Mouse (Mus musculus) forebrain, embryonic 16.5 days (tissue): ENCODE results near the gene Pced1b. TPM values are rescaled to one million over a fixed set of nuclear protein-coding genes. Genes with fewer than 3 reads are reported as not detected.

Source experiments
- ATAC-seq: fragments of 200-750 bp; cut with Nextera tagmentation; 2 replicates; pipeline ENCODE4 v1.8.0; 2017; ENCODE audit warnings: mild to moderate bottlenecking, moderate library complexity
- H3K27ac ChIP-seq: fragments of 300-500 bp; sonication (generic); 2 replicates; pipeline ENCODE4 v1.5.1; 2014; ENCODE audit warnings: low read length, control low read depth
- H3K27me3 ChIP-seq: fragments of 300-500 bp; sonication (generic); replicated peaks from 2 replicates; pipeline ENCODE4 v1.6.1; 2014; ENCODE audit warnings: low read length; ENCODE audit not compliant: control insufficient read depth, insufficient read depth
- H3K36me3 ChIP-seq: fragments of 300-500 bp; sonication (generic); 2 replicates; pipeline ENCODE4 v1.6.1; 2014; ENCODE audit not compliant: control insufficient read depth, insufficient read depth
- H3K4me1 ChIP-seq: fragments of 300-500 bp; sonication (generic); replicated peaks from 2 replicates; pipeline ENCODE4 v1.6.1; 2014; ENCODE audit warnings: low read length; ENCODE audit not compliant: control insufficient read depth, insufficient read depth
- H3K4me2 ChIP-seq: fragments of 300-500 bp; sonication (generic); 2 replicates; pipeline ENCODE4 v1.6.1; 2014; ENCODE audit warnings: mild to moderate bottlenecking, low read length, control low read depth
- H3K4me3 ChIP-seq: fragments of 300-500 bp; sonication (generic); replicated peaks from 2 replicates; pipeline ENCODE4 v1.5.1; 2014; ENCODE audit warnings: mild to moderate bottlenecking, low read length, control low read depth
- H3K9ac ChIP-seq: fragments of 300-500 bp; sonication (generic); replicated peaks from 2 replicates; pipeline ENCODE4 v1.6.1; 2014; ENCODE audit warnings: low read depth, low read length, control low read depth
- H3K9me3 ChIP-seq: fragments of 300-500 bp; sonication (generic); 2 replicates; pipeline ENCODE4 v1.6.1; 2016; ENCODE audit warnings: low read length; ENCODE audit not compliant: control insufficient read depth
- WGBS: fragments of 180-500 bp; shearing (Covaris S2); extraction: QIAGEN DNeasy Blood & Tissue Kit; methylation state at CpG from one replicate; pipeline ENCODE4 v1.1.7; 2014; 5-methylcytosine and 5-hydroxymethylcytosine counted together
- polyA plus RNA-seq: library from polyadenylated mRNA; unstranded; fragments of >200 nt; fragmentation: Nextera tagmentation; extraction: Ambion mirVana; gene quantifications from 2 replicates; pipeline ENCODE4 v1.2.1, GENCODE M21; 2015

Gene Pced1b
- polyA plus RNA-seq, 1 experiment from 2014 or later, result 4.3 TPM

GRCm38 (mm10) chr15:97318365-97319001 lies 71.6 kb downstream of the Pced1b start:
- Histone ChIP-seq H3K9me3 (no peaks in the 10 kb centered on the region), H3K9ac (no peak overlapping the region), H3K36me3 (no peaks in the 10 kb centered on the region), H3K4me1 (no peaks in the 10 kb centered on the region), H3K27ac (no peak overlapping the region), H3K4me2 (no peak overlapping the region), H3K27me3 (no peaks in the 10 kb centered on the region), H3K4me3 (no peak overlapping the region)
- ATAC-seq, result no peak; the same call in 1 of the 2 replicates
- 70% methylated on average over 21 of the region's 21 CpGs for WGBS

DNA sequence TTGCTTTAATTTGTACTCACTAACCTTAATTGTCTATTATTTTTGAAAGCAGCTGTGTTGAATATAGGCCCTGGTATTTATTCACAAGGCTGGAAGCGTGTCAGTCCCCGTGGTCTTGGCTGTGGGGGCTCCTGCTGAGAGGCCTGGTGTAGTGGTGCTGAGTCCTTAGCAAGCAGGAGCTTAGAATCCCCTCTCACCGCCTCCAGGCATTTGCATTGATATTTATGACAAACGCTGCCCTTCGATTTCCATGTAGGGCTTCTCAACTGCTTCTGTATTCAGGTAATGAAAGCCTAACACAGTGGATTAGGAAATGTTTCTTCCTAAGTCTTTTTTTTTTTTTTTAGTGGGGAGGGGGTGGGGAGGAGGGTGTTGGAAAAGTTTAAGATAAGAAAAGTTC lies 75.9 kb downstream of the Pced1b start:
- H3K27me3 ChIP-seq, result no peaks in the 10 kb centered on the region
- H3K4me1 ChIP-seq, result no peaks in the 10 kb centered on the region
- no peak overlapping the region for H3K4me3 ChIP-seq
- H3K9ac ChIP-seq, result no peak overlapping the region
- no peak for ATAC-seq
- 69% methylated on average over 5 of the region's 5 CpGs for WGBS
- no peaks in the 10 kb centered on the region for H3K36me3 ChIP-seq
- no peak overlapping the region for H3K4me2 ChIP-seq
- H3K27ac ChIP-seq, result no peak overlapping the region
- H3K9me3 ChIP-seq, result 0 out of 2 replicates have a peak, but pooled peaks cover 3% of the 10 kb centered on the region

DNA sequence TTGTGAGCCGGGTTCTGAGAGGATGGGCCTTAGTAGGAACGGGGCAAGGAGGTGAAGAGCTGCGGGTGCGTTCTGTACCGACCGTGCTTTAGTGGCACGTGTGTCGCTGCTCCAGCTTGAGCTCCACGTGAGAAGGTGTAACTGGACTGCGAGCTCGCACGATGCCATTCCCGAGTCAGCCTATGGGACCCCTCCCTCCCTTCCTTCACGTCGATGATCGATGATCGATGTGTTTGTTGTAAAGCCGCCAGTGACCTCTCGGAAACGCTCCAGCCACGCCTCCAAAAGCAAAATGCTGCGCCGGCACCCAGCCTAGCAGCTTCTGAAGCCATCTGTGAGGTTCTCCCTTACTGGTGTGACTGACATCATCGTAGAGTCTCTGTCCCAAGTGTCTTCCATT lies 76.6 kb downstream of the Pced1b start:
- Histone ChIP-seq H3K9me3 (0 out of 2 replicates have a peak, but pooled peaks cover 3% of the 10 kb centered on the region), H3K4me1 (no peaks in the 10 kb centered on the region), H3K4me3 (no peak overlapping the region), H3K27ac (no peak overlapping the region), H3K27me3 (no peaks in the 10 kb centered on the region), H3K4me2 (no peak overlapping the region), H3K36me3 (no peaks in the 10 kb centered on the region), H3K9ac (no peak overlapping the region)
- 85% methylated on average over 24 of the region's 24 CpGs for WGBS
- ATAC-seq, result no peak

- WGBS, result 67% methylated on average over 9 of the region's 9 CpGs
- H3K27ac ChIP-seq, result no peak overlapping the region
- H3K36me3 ChIP-seq, result no peaks in the 10 kb centered on the region
- no peaks in the 10 kb centered on the region for H3K27me3 ChIP-seq
- no peaks in the 10 kb centered on the region for H3K4me1 ChIP-seq
- no peak overlapping the region for H3K9ac ChIP-seq
- 0 out of 2 replicates have a peak, but pooled peaks cover 3% of the 10 kb centered on the region for H3K9me3 ChIP-seq
- no peak overlapping the region for H3K4me2 ChIP-seq
- no peak overlapping the region for H3K4me3 ChIP-seq
- ATAC-seq, result no peak
Observed at GRCm38 (mm10) chr15:97324311-97324710, 77.4 kb downstream of the Pced1b start.

GRCm38 (mm10) chr15:97327500-97328081 lies 80.7 kb downstream of the Pced1b start:
- no peak overlapping the region for H3K4me2 ChIP-seq
- no peak overlapping the region for H3K27ac ChIP-seq
- 71% methylated on average over 18 of the region's 18 CpGs for WGBS
- no peak for ATAC-seq
- no peak overlapping the region for H3K4me3 ChIP-seq
- H3K36me3 ChIP-seq, result no peaks in the 10 kb centered on the region
- no peaks in the 10 kb centered on the region for H3K4me1 ChIP-seq
- H3K9me3 ChIP-seq, result 0 out of 2 replicates have a peak, but pooled peaks cover 3% of the 10 kb centered on the region
- H3K9ac ChIP-seq, result no peak overlapping the region
- no peaks in the 10 kb centered on the region for H3K27me3 ChIP-seq

DNA sequence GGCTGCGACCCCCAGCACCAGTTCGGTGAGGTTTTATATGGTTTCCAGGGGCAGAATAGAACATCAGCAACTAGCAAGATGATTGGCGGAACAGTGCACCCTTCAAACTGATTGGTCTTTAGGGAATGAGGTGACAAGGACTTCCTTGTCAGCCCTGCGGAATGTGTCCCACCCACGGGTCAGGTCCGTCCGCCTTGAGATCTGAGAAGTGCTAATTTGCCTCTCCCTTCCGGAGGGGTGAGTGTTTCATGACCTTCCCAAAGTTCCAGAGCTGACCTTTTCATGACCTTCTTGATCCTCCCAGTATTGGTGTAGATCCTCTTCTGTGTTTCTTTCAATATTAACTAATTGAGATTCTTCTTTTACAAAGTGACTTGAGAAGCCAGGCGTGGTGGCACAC lies 85.7 kb downstream of the Pced1b start:
- no peak overlapping the region for H3K27ac ChIP-seq
- no peak for ATAC-seq
- WGBS, result 89% methylated on average over 9 of the region's 9 CpGs
- no peaks in the 10 kb centered on the region for H3K4me1 ChIP-seq
- H3K36me3 ChIP-seq, result no peaks in the 10 kb centered on the region
- no peak overlapping the region for H3K9ac ChIP-seq
- no peaks in the 10 kb centered on the region for H3K9me3 ChIP-seq
- no peak overlapping the region for H3K4me2 ChIP-seq
- no peaks in the 10 kb centered on the region for H3K27me3 ChIP-seq
- no peak overlapping the region for H3K4me3 ChIP-seq

DNA sequence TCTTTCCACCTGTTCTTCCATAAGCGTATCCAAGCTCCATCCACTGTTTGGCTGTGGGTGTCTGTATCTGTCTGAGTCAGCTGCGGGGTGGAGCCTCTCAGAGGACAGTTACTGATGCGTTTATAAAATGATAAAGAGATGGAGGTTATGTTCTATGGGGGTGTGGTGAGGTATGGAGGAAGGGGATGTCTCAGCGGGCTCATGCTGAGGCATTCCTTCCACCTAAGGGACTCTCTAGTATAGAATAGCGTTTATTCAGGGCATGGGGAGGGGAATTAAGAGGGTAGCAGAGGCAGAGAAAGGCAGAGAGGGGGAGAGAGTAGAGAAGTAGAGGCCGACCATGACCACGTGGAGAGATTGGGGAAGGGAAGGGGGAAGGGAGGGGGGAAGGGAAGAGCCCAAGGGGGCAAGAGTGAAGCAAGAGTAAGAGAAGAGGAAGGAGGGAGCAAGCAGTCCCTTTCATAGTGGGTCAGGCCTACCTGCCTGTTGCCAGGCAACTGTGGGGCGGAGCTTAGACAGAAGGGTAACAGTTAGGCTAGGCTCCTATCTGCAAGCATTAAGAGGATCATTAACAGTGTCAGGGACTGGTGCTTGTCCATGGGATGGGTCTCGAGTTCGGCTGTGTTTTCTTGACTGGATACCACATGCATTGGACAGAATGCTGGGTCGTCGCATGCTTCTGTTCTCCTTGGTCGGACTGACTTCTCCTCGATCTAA lies 90.9 kb downstream of the Pced1b start:
- H3K4me1 ChIP-seq, result peaks cover 5% of the 10 kb centered on the region
- H3K36me3 ChIP-seq, result no peaks in the 10 kb centered on the region
- H3K4me3 ChIP-seq, result peak overlapping the region; percentile 18; the same call in 1 of the 2 replicates
- 34% methylated on average over 14 of the region's 14 CpGs for WGBS
- no peak overlapping the region for H3K9ac ChIP-seq
- H3K9me3 ChIP-seq, result peaks cover 2% of the 10 kb centered on the region; the same call in 1 of the 2 replicates
- ATAC-seq, result no peak
- H3K27me3 ChIP-seq, result no peaks in the 10 kb centered on the region
- no peak overlapping the region for H3K27ac ChIP-seq
- peak overlapping the region; percentile 48 for H3K4me2 ChIP-seq

DNA sequence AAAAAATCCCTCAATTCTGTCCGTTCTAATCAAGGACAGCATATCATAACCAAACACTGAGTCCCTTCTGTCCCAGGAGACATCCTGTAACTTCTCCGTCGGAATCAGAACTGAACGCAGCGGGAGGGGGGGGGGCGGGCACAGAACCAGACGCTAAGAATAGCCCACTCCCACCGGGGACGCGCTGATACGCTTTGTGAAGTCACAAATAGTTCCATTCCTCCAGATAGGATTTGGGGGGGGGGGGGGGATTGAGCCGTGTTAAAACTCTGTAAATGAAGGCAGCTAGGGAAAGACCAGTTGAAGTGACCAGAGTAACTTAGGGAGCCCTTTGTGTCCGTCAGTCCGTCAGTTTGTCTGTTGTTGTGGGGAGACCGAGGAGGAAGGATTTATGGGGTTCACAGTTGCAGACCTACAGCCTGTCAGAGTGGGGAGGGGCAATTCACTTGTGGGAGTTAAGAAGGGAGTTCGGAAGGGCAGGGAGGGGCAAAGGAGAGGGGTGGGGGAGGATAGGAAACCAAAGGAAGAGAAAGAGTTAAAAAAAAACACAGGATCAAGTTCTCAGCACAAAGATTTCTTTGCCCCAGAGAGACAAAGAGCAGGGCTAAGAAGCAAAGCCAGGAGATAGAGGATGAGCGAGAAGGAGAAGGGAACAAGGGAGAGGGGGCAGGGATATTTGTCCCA lies 91.6 kb downstream of the Pced1b start:
- H3K9ac ChIP-seq, result no peak overlapping the region
- peak overlapping the region; percentile 48 for H3K4me2 ChIP-seq
- no peaks in the 10 kb centered on the region for H3K27me3 ChIP-seq
- H3K27ac ChIP-seq, result no peak overlapping the region
- peaks cover 5% of the 10 kb centered on the region for H3K4me1 ChIP-seq
- no peaks in the 10 kb centered on the region for H3K36me3 ChIP-seq
- 14% methylated on average over 17 of the region's 17 CpGs for WGBS
- H3K4me3 ChIP-seq, result peak overlapping the region; percentile 18; the same call in 1 of the 2 replicates
- H3K9me3 ChIP-seq, result peaks cover 2% of the 10 kb centered on the region; the same call in 1 of the 2 replicates
- ATAC-seq, result no peak

DNA sequence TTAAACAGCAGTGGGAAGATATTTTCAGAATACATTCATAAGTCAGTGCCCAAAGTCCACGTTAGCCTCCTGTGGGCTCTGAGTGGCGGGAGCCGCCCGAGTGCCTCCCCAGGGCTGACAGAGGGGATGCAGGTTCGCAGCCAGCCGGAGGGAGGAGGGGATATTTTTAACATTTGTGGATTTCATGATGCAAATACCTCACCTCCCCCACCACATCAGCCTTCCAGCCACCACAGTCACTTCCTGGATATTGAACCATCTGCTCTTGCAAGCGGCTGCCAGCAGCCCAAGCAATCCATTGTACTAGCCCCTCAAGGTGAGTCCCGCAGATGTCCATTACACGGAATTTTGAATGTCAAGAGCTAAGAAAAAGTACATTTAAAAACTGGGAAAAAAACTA lies 95.4 kb downstream of the Pced1b start:
- Histone ChIP-seq H3K9ac (no peak overlapping the region), H3K27me3 (no peaks in the 10 kb centered on the region), H3K36me3 (no peaks in the 10 kb centered on the region), H3K4me1 (peaks cover 5% of the 10 kb centered on the region), H3K27ac (no peak overlapping the region), H3K4me2 (no peak overlapping the region), H3K4me3 (no peak overlapping the region), H3K9me3 (peaks cover 2% of the 10 kb centered on the region; the same call in 1 of the 2 replicates)
- no peak for ATAC-seq
- WGBS, result 91% methylated on average over 9 of the region's 9 CpGs
